Mouse (Mus musculus) lung, embryonic 14.5 days (tissue): Measurements from ENCODE around the gene Plxnb1. TPM values are rescaled to one million over a fixed set of nuclear protein-coding genes. Genes with fewer than 3 reads are reported as not detected.

ENCODE experiments used
- ATAC-seq: fragments of 200-750 bp; cut with Nextera tagmentation; 2 replicates; pipeline ENCODE4 v1.8.0; 2017; ENCODE audit warnings: mild to moderate bottlenecking, moderate TSS enrichment, moderate library complexity; ENCODE audit not compliant: insufficient read depth
- DNase-seq: peaks from one replicate; pipeline ENCODE4 v3.0.0-alpha.2; 2015
- H3K27ac ChIP-seq: fragments of 300-500 bp; sonication (generic); 2 replicates; pipeline ENCODE4 v1.5.1; 2014; ENCODE audit warnings: low read depth, mild to moderate bottlenecking, moderate library complexity
- H3K27me3 ChIP-seq: fragments of 300-500 bp; sonication (generic); 2 replicates; pipeline ENCODE4 v1.6.1; 2014; ENCODE audit warnings: low read length, control low read depth; ENCODE audit not compliant: insufficient read depth
- H3K36me3 ChIP-seq: fragments of 300-500 bp; sonication (generic); 2 replicates; pipeline ENCODE4 v1.6.1; 2014; ENCODE audit warnings: control low read depth; ENCODE audit not compliant: insufficient read depth
- H3K4me1 ChIP-seq: fragments of 300-500 bp; sonication (generic); 2 replicates; pipeline ENCODE4 v1.6.1; 2014; ENCODE audit warnings: antibody characterized with exemption, control low read depth; ENCODE audit not compliant: insufficient read depth
- H3K4me2 ChIP-seq: fragments of 300-500 bp; sonication (generic); 2 replicates; pipeline ENCODE4 v1.6.1; 2014; ENCODE audit warnings: mild to moderate bottlenecking
- H3K4me3 ChIP-seq: fragments of 300-500 bp; sonication (generic); 2 replicates; pipeline ENCODE4 v1.5.1; 2014; ENCODE audit warnings: low read depth, low read length
- H3K9ac ChIP-seq: fragments of 300-500 bp; sonication (generic); 2 replicates; pipeline ENCODE4 v1.6.1; 2014
- H3K9me3 ChIP-seq: fragments of 300-500 bp; sonication (generic); 2 replicates; pipeline ENCODE4 v1.6.1; 2016; ENCODE audit warnings: low read depth, low read length, control low read depth
- CTCF ChIP-seq: IDR thresholded peaks from 2 replicates; pipeline ENCODE4 v1.5.1; 2016; ENCODE audit warnings: antibody characterized with exemption, low read depth
- WGBS: fragments of 180-500 bp; shearing (Covaris S2); extraction: QIAGEN DNeasy Blood & Tissue Kit; methylation state at CpG from one replicate; pipeline ENCODE4 v1.1.7; 2014; 5-methylcytosine and 5-hydroxymethylcytosine counted together
- polyA plus RNA-seq: library from polyadenylated mRNA; unstranded; fragments of >200 nt; fragmentation: Nextera tagmentation; extraction: Ambion mirVana; gene quantifications from 2 replicates; pipeline ENCODE4 v1.2.1, GENCODE M21; 2014

Plxnb1 gene
- polyA plus RNA-seq, 1 experiment from 2014 or later, result 18.4 TPM

GRCm38 (mm10) chr9:109060898-109061295 lies 34.3 kb upstream of the Plxnb1 start:
- Histone ChIP-seq H3K4me3 (no peak overlapping the region), H3K9me3 (no peaks in the 10 kb centered on the region), H3K36me3 (peaks cover 74% of the 10 kb centered on the region), H3K9ac (no peak overlapping the region), H3K4me1 (no peaks in the 10 kb centered on the region), H3K27me3 (no peaks in the 10 kb centered on the region), H3K4me2 (no peak overlapping the region), H3K27ac (no peak overlapping the region)
- 86% methylated on average over 5 of the region's 5 CpGs for WGBS
- DNase-seq, result no peak
- ATAC-seq, result no peak
- TF ChIP-seq CTCF, result no peak

- WGBS, result 92% methylated on average over 3 of the region's 3 CpGs
- peaks cover 83% of the 10 kb centered on the region for H3K36me3 ChIP-seq
Observed at GRCm38 (mm10) chr9:109068095-109068735, 27.0 kb upstream of the Plxnb1 start.

GRCm38 (mm10) chr9:109073661-109074573 lies 21.3 kb upstream of the Plxnb1 start, which contains the start of gene Atrip:
TSS of gene Atrip (minus strand) at chr9:109074124.
- ATAC-seq (peak; percentile 100), DNase-seq (peak; percentile 95)
- no peaks in the 10 kb centered on the region for H3K9me3 ChIP-seq
- H3K4me3 ChIP-seq, result peak within 1 kb of the TSS; percentile 81
- WGBS, result under 1% methylated on average over 57 of the region's 57 CpGs
- no peak for TF ChIP-seq CTCF
- H3K4me2 ChIP-seq, result peak within 1 kb of the TSS; percentile 94
- peaks cover 34% of the 10 kb centered on the region for H3K36me3 ChIP-seq
- H3K27ac ChIP-seq, result peak within 1 kb of the TSS; percentile 65
- H3K9ac ChIP-seq, result peak within 1 kb of the TSS; percentile 89
- H3K4me1 ChIP-seq, result 0 out of 2 replicates have a peak, but pooled peaks cover 11% of the 10 kb centered on the region
- H3K27me3 ChIP-seq, result no peaks in the 10 kb centered on the region

More at GRCm38 (mm10) chr9:109068095-109068735, 27.0 kb upstream of the Plxnb1 start:
- ATAC-seq, result no peak
- TF ChIP-seq CTCF, result no peak
- H3K9ac ChIP-seq, result no peak overlapping the region
- no peak overlapping the region for H3K27ac ChIP-seq
- no peaks in the 10 kb centered on the region for H3K9me3 ChIP-seq
- H3K4me2 ChIP-seq, result no peak overlapping the region
- no peak for DNase-seq
- H3K4me1 ChIP-seq, result 0 out of 2 replicates have a peak, but pooled peaks cover 6% of the 10 kb centered on the region
- no peak overlapping the region for H3K4me3 ChIP-seq
- no peaks in the 10 kb centered on the region for H3K27me3 ChIP-seq

GRCm38 (mm10) chr9:109080516-109080915 lies 14.7 kb upstream of the Plxnb1 start:
- TF ChIP-seq CTCF, result no peak
- H3K4me1 ChIP-seq, result peaks cover 11% of the 10 kb centered on the region
- H3K4me2 ChIP-seq, result no peak overlapping the region
- no peak overlapping the region for H3K27ac ChIP-seq
- no peak overlapping the region for H3K9ac ChIP-seq
- peaks cover 24% of the 10 kb centered on the region for H3K36me3 ChIP-seq
- no peaks in the 10 kb centered on the region for H3K9me3 ChIP-seq
- DNase-seq (no peak), ATAC-seq (no peak)
- 91% methylated on average over 3 of the region's 3 CpGs for WGBS
- H3K27me3 ChIP-seq, result no peaks in the 10 kb centered on the region
- H3K4me3 ChIP-seq, result no peak overlapping the region

- H3K27me3 ChIP-seq, result no peaks in the 10 kb centered on the region
- 5% methylated on average over 11 of the region's 11 CpGs for WGBS
- no peaks in the 10 kb centered on the region for H3K9me3 ChIP-seq
- H3K27ac ChIP-seq, result peak overlapping the region; percentile 39; the same call in 1 of the 2 replicates
- H3K36me3 ChIP-seq, result peaks cover 24% of the 10 kb centered on the region
- DNase-seq (no peak), ATAC-seq (peak; percentile 5; the same call in 1 of the 2 replicates)
- H3K9ac ChIP-seq, result peak overlapping the region; percentile 68
- H3K4me3 ChIP-seq, result peak overlapping the region; percentile 50
- no peak for TF ChIP-seq CTCF
- peaks cover 11% of the 10 kb centered on the region for H3K4me1 ChIP-seq
- H3K4me2 ChIP-seq, result peak overlapping the region; percentile 86
Observed at GRCm38 (mm10) chr9:109081749-109082123, 13.5 kb upstream of the Plxnb1 start.

GRCm38 (mm10) chr9:109082124-109082800 lies 12.9 kb upstream of the Plxnb1 start, which contains the start of the genes Ccdc51 and Tma7:
TSS of gene Ccdc51 (plus strand) at chr9:109082493.
TSS of gene Tma7 (minus strand) at chr9:109082587.
- H3K36me3 ChIP-seq, result peaks cover 24% of the 10 kb centered on the region
- peak; percentile 89 for DNase-seq
- TF ChIP-seq CTCF, result no peak
- WGBS, result under 1% methylated on average over 37 of the region's 37 CpGs
- no peaks in the 10 kb centered on the region for H3K27me3 ChIP-seq
- H3K4me3 ChIP-seq, result peak within 1 kb of the TSS; percentile 50
- peak within 1 kb of the TSS; percentile 86 for H3K4me2 ChIP-seq
- ATAC-seq, result peak; percentile 98
- peak within 1 kb of the TSS; percentile 68 for H3K27ac ChIP-seq
- peak within 1 kb of the TSS; percentile 68 for H3K9ac ChIP-seq
- H3K9me3 ChIP-seq, result no peaks in the 10 kb centered on the region
- H3K4me1 ChIP-seq, result peaks cover 11% of the 10 kb centered on the region
